In the genomic region with DNA sequence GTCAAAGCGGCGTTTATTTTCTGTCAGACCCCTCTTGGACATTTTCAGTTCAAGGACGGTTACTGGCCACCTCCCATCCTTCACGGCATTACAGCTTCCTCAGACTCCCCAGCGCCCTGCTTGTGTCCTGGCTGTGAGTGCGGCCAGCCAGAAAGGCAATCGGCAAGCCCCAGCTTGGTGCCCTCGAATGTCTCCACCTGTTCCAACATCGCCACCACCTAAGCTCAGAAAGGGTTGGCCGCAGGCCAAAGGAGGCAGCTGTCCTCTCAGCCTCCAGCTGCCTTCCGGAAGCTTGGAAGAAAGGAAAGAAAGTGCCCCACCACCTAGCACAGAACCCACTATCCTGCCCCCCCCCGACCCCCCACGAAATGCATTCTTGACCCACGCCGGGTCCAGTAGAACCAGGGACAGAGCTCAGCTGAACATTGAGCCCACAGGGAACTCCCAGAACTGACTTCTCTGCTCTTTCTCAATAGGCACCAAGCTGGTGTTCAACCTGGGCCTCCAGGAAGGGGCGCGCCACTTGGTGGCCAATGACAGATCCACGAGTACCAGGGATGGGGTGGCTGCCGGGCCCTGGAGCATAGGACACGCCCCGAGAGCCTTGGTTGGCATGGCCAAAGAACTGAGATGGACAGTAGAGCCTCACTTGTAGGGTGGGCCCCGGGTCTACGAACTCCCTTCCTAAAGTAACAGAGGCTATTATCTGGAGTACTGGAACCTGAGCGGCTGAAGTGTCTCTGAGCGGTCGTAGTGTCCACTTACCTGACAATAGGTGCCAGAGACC, we compare ENCODE assay signal across 8 mouse cellular contexts. TPM values are rescaled to one million over a fixed set of nuclear protein-coding genes. Genes with fewer than 3 reads are reported as not detected.
DNase-seq lines count a peak whose midpoint lies in the region; ATAC-seq and TF ChIP-seq lines count a peak whose summit lies in the region.

No protein-coding gene starts in this region.

- no peak for TF ChIP-seq CTCF in liver, embryonic 14.5 days (IDR thresholded peaks at IDR 0.05; ENCODE audit: low read depth)

- no peaks in the 10 kb centered on the region for H3K9me3 ChIP-seq in ES-E14 (ENCODE audit: control insufficient read depth, insufficient read depth, low read depth, low read length)
- H3K9me3 ChIP-seq in intestine, embryonic 14.5 days (ENCODE audit: control insufficient read depth, low read length), result no peaks in the 10 kb centered on the region
- no peaks in the 10 kb centered on the region for H3K9me3 ChIP-seq in liver, embryonic 14.5 days (ENCODE audit: control insufficient read depth, low read length)

- H3K27ac ChIP-seq in ES-E14 (ENCODE audit: insufficient read depth, low read depth, low read length, poor library complexity, severe bottlenecking), result no peak overlapping the region
- H3K27ac ChIP-seq in intestine, embryonic 14.5 days (ENCODE audit: low read depth), result no peak overlapping the region
- H3K27ac ChIP-seq in liver, embryonic 14.5 days, result no peak overlapping the region

- peak overlapping the region; percentile 75 for H3K4me2 ChIP-seq in intestine, embryonic 14.5 days (ENCODE audit: low read length)
- H3K4me2 ChIP-seq in liver, embryonic 14.5 days (ENCODE audit: low read depth), result peak overlapping the region; percentile 18

- 0 out of 4 replicates have a peak, but pooled peaks cover 0 to 5% of the 10 kb centered on the region in 2 experiments for H3K4me1 ChIP-seq in ES-E14 (ENCODE audit: control insufficient read depth in 2 of 2, insufficient read depth in 2 of 2, low read length in 2 of 2, poor library complexity in 1 of 2)
- 0 out of 2 replicates have a peak, but pooled peaks cover 2% of the 10 kb centered on the region for H3K4me1 ChIP-seq in intestine, embryonic 14.5 days (replicated peaks; ENCODE audit: control insufficient read depth, insufficient read depth, low read length)
- H3K4me1 ChIP-seq in liver, embryonic 14.5 days (replicated peaks; ENCODE audit: control insufficient read depth in 2 of 2, insufficient read depth in 2 of 2, low read length in 1 of 2), result no peaks in the 10 kb centered on the region

- peak overlapping the region; percentile 62 to 86 for H3K4me3 ChIP-seq in ES-E14 (ENCODE audit: insufficient read depth in 1 of 2, low read depth in 1 of 2, low read length in 2 of 2, poor library complexity in 1 of 2, severe bottlenecking in 1 of 2)
- peak overlapping the region; percentile 40 for H3K4me3 ChIP-seq in intestine, embryonic 14.5 days (ENCODE audit: low read depth, low read length)
- no peak overlapping the region for H3K4me3 ChIP-seq in liver, embryonic 14.5 days (ENCODE audit: insufficient read depth in 1 of 2, low read depth in 2 of 2, low read length in 2 of 2)

- peaks cover 23% of the 10 kb centered on the region for H3K27me3 ChIP-seq in intestine, embryonic 14.5 days (replicated peaks; ENCODE audit: control insufficient read depth, insufficient read depth, low read length)
- peaks cover 24% of the 10 kb centered on the region for H3K27me3 ChIP-seq in liver, embryonic 14.5 days (ENCODE audit: control insufficient read depth, insufficient read depth, low read length)

- DNase-seq in adrenal gland, adult 2 months, result peak; percentile 8
- DNase-seq in adrenal gland, adult 18-20 months (ENCODE audit: low spot score in 2 of 2), result no peak
- no peak for DNase-seq in ES-E14 (ENCODE audit: low read depth, low spot score)
- DNase-seq in embryo, embryonic 9.5 days (ENCODE audit: extremely low spot score), result peak; percentile 22
- DNase-seq in intestine, embryonic 14.5 days (ENCODE audit: low spot score), result no peak
- DNase-seq in liver, embryonic 14.5 days (ENCODE audit: low read depth in 3 of 3, low spot score in 3 of 3), result no peak
- DNase-seq in right cerebral cortex, postnatal 4 days, result peak; percentile 68
- DNase-seq in yolk sac, embryonic 10.5 days (ENCODE audit: low spot score), result no peak

- ATAC-seq in intestine, embryonic 14.5 days (replicated peaks; ENCODE audit: low FRiP score, low TSS enrichment, low read depth), result peak; percentile 38
- ATAC-seq in liver, embryonic 14.5 days (ENCODE audit: insufficient read depth), result no peak

- WGBS in intestine, embryonic 14.5 days, result 12% methylated on average over 26 of the region's 26 CpGs
- WGBS in liver, embryonic 14.5 days (ENCODE audit: insufficient replicate concordance), result 11% methylated on average over 26 of the region's 26 CpGs

- in situ Hi-C loops in ES-E14 (cut with MboI; ENCODE audit: low sequenced_read_pairs in 2 of 2, unreplicated experiment in 2 of 2), result no loop called here

- TF ChIP-seq EP300 in liver, embryonic 14.5 days (IDR thresholded peaks at IDR 0.05; ENCODE audit: low read depth), result no peak

- no peaks in the 10 kb centered on the region for H3K36me3 ChIP-seq in ES-E14 (ENCODE audit: control insufficient read depth, insufficient read depth, low read length, poor library complexity, severe bottlenecking)
- no peaks in the 10 kb centered on the region for H3K36me3 ChIP-seq in intestine, embryonic 14.5 days (ENCODE audit: control insufficient read depth, insufficient read depth, low read length)
- no peaks in the 10 kb centered on the region for H3K36me3 ChIP-seq in liver, embryonic 14.5 days (replicated peaks; ENCODE audit: control insufficient read depth, insufficient read depth, low read depth)

- peak overlapping the region; percentile 39; the same call in 1 of the 2 replicates for H3K9ac ChIP-seq in ES-E14 (ENCODE audit: insufficient read depth, low read depth, low read length, poor library complexity, severe bottlenecking)
- no peak overlapping the region for H3K9ac ChIP-seq in intestine, embryonic 14.5 days (ENCODE audit: low read length)
- no peak overlapping the region for H3K9ac ChIP-seq in liver, embryonic 14.5 days (replicated peaks)

TF ChIP-seq in ES-E14, 5 proteins besides CTCF, POLR2A, EP300 and RAD21:
- TF ChIP-seq ZC3H11A (IDR thresholded peaks at IDR 0.05; ENCODE audit: borderline replicate concordance, low read depth, low read length), result no peak

RNA-seq across cellular contexts. Expression of a gene that starts 1.1 kb away (rescaled TPM):
- 1 to 10 TPM; 3.4 to 4.2 TPM for total RNA-seq in adrenal gland, adult 2 months (2021)
- polyA plus RNA-seq in adrenal gland, adult 2 months (2012; rRNA removed), result 9.0 and 12.1 TPM in 2 replicates
- total RNA-seq in adrenal gland, adult 18-20 months (2021), result 1 to 10 TPM; 4.1 to 4.3 TPM
- total RNA-seq in ES-E14 (2012; rRNA removed), result 1.4 and 2.1 TPM in 2 replicates
- 3.9 and 4.6 TPM in 2 replicates for polyA plus RNA-seq in intestine, embryonic 14.5 days (2014; fragmentation: Nextera tagmentation; extraction: Ambion mirVana)
- 0.02 and 0.17 TPM in 2 replicates for polyA plus RNA-seq in liver, embryonic 14.5 days (2012; rRNA removed)
- polyA plus RNA-seq in liver, embryonic 14.5 days (2014; fragmentation: Nextera tagmentation; extraction: Ambion mirVana), result 0.27 TPM in 1 of 2 replicates, not detected in the other

Comparison
In these comparisons a context has a peak if more than half of its experiments do, and no peak if none do; other contexts are left out.
1. DNase-seq: peak in adrenal gland, adult 2 months (single experiment), embryo, embryonic 9.5 days (single experiment) and right cerebral cortex, postnatal 4 days (single experiment); none in adrenal gland, adult 18-20 months (0 of 2), ES-E14 (single experiment), intestine, embryonic 14.5 days (single experiment), liver, embryonic 14.5 days (0 of 3) and yolk sac, embryonic 10.5 days (single experiment).
2. H3K4me3 ChIP-seq: peak in ES-E14 (2 of 2) and intestine, embryonic 14.5 days (single experiment); none in liver, embryonic 14.5 days (0 of 2).